Mouse (Mus musculus): ENCODE measurements around the gene Actn4. TPM values are rescaled to one million over a fixed set of nuclear protein-coding genes. Genes with fewer than 3 reads are reported as not detected.
A peak's percentile ranks its signal among the peaks of the same experiment; 100 is the strongest.

The Actn4 gene
- total and polyA plus RNA-seq, 2 experiments from 2014 or later: 120 to 171 TPM

GRCm38 (mm10) chr7:28859953-28860352, 102.2 kb downstream of the Actn4 start:
- no peaks in the 10 kb centered on the region for H3K27me3 ChIP-seq (ENCODE audit: control insufficient read depth, insufficient read depth, low read length)
- no peak overlapping the region for H3K9ac ChIP-seq (replicated peaks; ENCODE audit: low read depth, low read length)
- TF ChIP-seq CTCF (IDR thresholded peaks at IDR 0.05; ENCODE audit: low read depth): no peak
- ATAC-seq (ENCODE audit: insufficient read depth, low read depth) (no peak), DNase-seq (ENCODE audit: low spot score) (no peak)
- no peak overlapping the region for H3K27ac ChIP-seq (ENCODE audit: low read depth)
- no peaks in the 10 kb centered on the region for H3K36me3 ChIP-seq (replicated peaks; ENCODE audit: control insufficient read depth, insufficient read depth, low read length)
- peaks cover 4% of the 10 kb centered on the region; the same call in 1 of the 2 replicates for H3K9me3 ChIP-seq (replicated peaks; ENCODE audit: control insufficient read depth, low read length)
- no peak overlapping the region for H3K4me2 ChIP-seq (ENCODE audit: low read depth, low read length)
- H3K4me3 ChIP-seq (ENCODE audit: low read depth, low read length): no peak overlapping the region
- H3K4me1 ChIP-seq (ENCODE audit: control insufficient read depth, insufficient read depth): peaks cover 5% of the 10 kb centered on the region; the same call in 1 of the 2 replicates
- 85% methylated on average over 2 of the region's 2 CpGs for WGBS

- Histone ChIP-seq H3K4me1 (ENCODE audit: control insufficient read depth, insufficient read depth) (no peaks in the 10 kb centered on the region), H3K27ac (ENCODE audit: low read depth) (no peak overlapping the region), H3K9ac (replicated peaks; ENCODE audit: low read depth, low read length) (no peak overlapping the region), H3K27me3 (ENCODE audit: control insufficient read depth, insufficient read depth, low read length) (no peaks in the 10 kb centered on the region), H3K4me2 (ENCODE audit: low read depth, low read length) (no peak overlapping the region), H3K9me3 (replicated peaks; ENCODE audit: control insufficient read depth, low read length) (no peaks in the 10 kb centered on the region), H3K4me3 (ENCODE audit: low read depth, low read length) (no peak overlapping the region), H3K36me3 (replicated peaks; ENCODE audit: control insufficient read depth, insufficient read depth, low read length) (no peaks in the 10 kb centered on the region)
- WGBS: 68% methylated on average over 4 of the region's 4 CpGs
- no peak for TF ChIP-seq CTCF (IDR thresholded peaks at IDR 0.05; ENCODE audit: low read depth)
- no peak for TF ChIP-seq EP300 (IDR thresholded peaks at IDR 0.05; ENCODE audit: low read depth)
- no peak for DNase-seq (ENCODE audit: low spot score)
- no peak for ATAC-seq (ENCODE audit: insufficient read depth, low read depth)
Measured at GRCm38 (mm10) chr7:28850642-28851041, 111.5 kb downstream of the Actn4 start.

- Histone ChIP-seq H3K27me3 (ENCODE audit: control insufficient read depth, insufficient read depth, low read length) (no peaks in the 10 kb centered on the region), H3K9me3 (replicated peaks; ENCODE audit: control insufficient read depth, low read length) (no peaks in the 10 kb centered on the region), H3K4me3 (ENCODE audit: low read depth, low read length) (no peak overlapping the region), H3K36me3 (replicated peaks; ENCODE audit: control insufficient read depth, insufficient read depth, low read length) (no peaks in the 10 kb centered on the region), H3K27ac (ENCODE audit: low read depth) (no peak overlapping the region), H3K4me1 (ENCODE audit: control insufficient read depth, insufficient read depth) (no peaks in the 10 kb centered on the region), H3K4me2 (ENCODE audit: low read depth, low read length) (no peak overlapping the region), H3K9ac (replicated peaks; ENCODE audit: low read depth, low read length) (no peak overlapping the region)
- TF ChIP-seq CTCF (IDR thresholded peaks at IDR 0.05; ENCODE audit: low read depth) (no peak), EP300 (IDR thresholded peaks at IDR 0.05; ENCODE audit: low read depth) (no peak)
- DNase-seq (ENCODE audit: low spot score) (no peak), ATAC-seq (ENCODE audit: insufficient read depth, low read depth) (peak; percentile 24; the same call in 1 of the 2 replicates)
- WGBS: 17% methylated on average over 1 of the region's 1 CpGs
Measured at GRCm38 (mm10) chr7:28849700-28850236, 112.4 kb downstream of the Actn4 start.

GRCm38 (mm10) chr7:28847273-28847672, 114.9 kb downstream of the Actn4 start:
- no peak for ATAC-seq (ENCODE audit: insufficient read depth, low read depth)
- no peaks in the 10 kb centered on the region for H3K9me3 ChIP-seq (replicated peaks; ENCODE audit: control insufficient read depth, low read length)

More at GRCm38 (mm10) chr7:28847273-28847672, 114.9 kb downstream of the Actn4 start:
- DNase-seq (ENCODE audit: low spot score): no peak
- Histone ChIP-seq H3K36me3 (replicated peaks; ENCODE audit: control insufficient read depth, insufficient read depth, low read length) (no peaks in the 10 kb centered on the region), H3K27ac (ENCODE audit: low read depth) (no peak overlapping the region), H3K4me2 (ENCODE audit: low read depth, low read length) (no peak overlapping the region), H3K4me3 (ENCODE audit: low read depth, low read length) (no peak overlapping the region), H3K27me3 (ENCODE audit: control insufficient read depth, insufficient read depth, low read length) (no peaks in the 10 kb centered on the region), H3K9ac (replicated peaks; ENCODE audit: low read depth, low read length) (no peak overlapping the region), H3K4me1 (ENCODE audit: control insufficient read depth, insufficient read depth) (no peaks in the 10 kb centered on the region)
- 79% methylated on average over 1 of the region's 1 CpGs for WGBS
- TF ChIP-seq CTCF (IDR thresholded peaks at IDR 0.05; ENCODE audit: low read depth) (no peak), EP300 (IDR thresholded peaks at IDR 0.05; ENCODE audit: low read depth) (no peak)

Other genes starting within 250 kb of the Actn4 start
- gene Fbxo17, start 245.5 kb downstream of the Actn4 start, total RNA-seq (2014; rRNA removed; ENCODE audit: low replicate concordance): 4.7 and 7.8 TPM in 2 replicates
- gene Fbxo17, start 245.5 kb downstream of the Actn4 start, polyA plus RNA-seq (2015; fragmentation: Nextera tagmentation; extraction: Ambion mirVana): 4.5 and 5.1 TPM in 2 replicates
- gene Mrps12, start 220.5 kb downstream of the Actn4 start, total RNA-seq (2014; rRNA removed; ENCODE audit: low replicate concordance): 73.9 and 95.4 TPM in 2 replicates
- gene Mrps12, start 220.5 kb downstream of the Actn4 start, polyA plus RNA-seq (2015; fragmentation: Nextera tagmentation; extraction: Ambion mirVana): 133 and 134 TPM in 2 replicates
- 22.6 and 33.4 TPM in 2 replicates for gene Sars2, start 220.3 kb downstream of the Actn4 start, total RNA-seq (2014; rRNA removed; ENCODE audit: low replicate concordance)
- gene Sars2, start 220.3 kb downstream of the Actn4 start, polyA plus RNA-seq (2015; fragmentation: Nextera tagmentation; extraction: Ambion mirVana): 15.8 and 17.0 TPM in 2 replicates
- not detected in 2 replicates for gene Ccer2, start 206.2 kb downstream of the Actn4 start, total RNA-seq (2014; rRNA removed; ENCODE audit: low replicate concordance)
- gene Ccer2, start 206.2 kb downstream of the Actn4 start, polyA plus RNA-seq (2015; fragmentation: Nextera tagmentation; extraction: Ambion mirVana): not detected in 2 replicates
- 44.7 and 53.0 TPM in 2 replicates for gene Sirt2, start 195.6 kb downstream of the Actn4 start, total RNA-seq (2014; rRNA removed; ENCODE audit: low replicate concordance)
- 60.6 and 61.0 TPM in 2 replicates for gene Sirt2, start 195.6 kb downstream of the Actn4 start, polyA plus RNA-seq (2015; fragmentation: Nextera tagmentation; extraction: Ambion mirVana)
- 3.5 and 16.1 TPM in 2 replicates for gene Nfkbib, start 194.8 kb downstream of the Actn4 start, total RNA-seq (2014; rRNA removed; ENCODE audit: low replicate concordance)
- 25.7 and 26.7 TPM in 2 replicates for gene Nfkbib, start 194.8 kb downstream of the Actn4 start, polyA plus RNA-seq (2015; fragmentation: Nextera tagmentation; extraction: Ambion mirVana)
- 2.1 and 2.7 TPM in 2 replicates for gene Rinl, start 173.4 kb downstream of the Actn4 start, total RNA-seq (2014; rRNA removed; ENCODE audit: low replicate concordance)
- gene Rinl, start 173.4 kb downstream of the Actn4 start, polyA plus RNA-seq (2015; fragmentation: Nextera tagmentation; extraction: Ambion mirVana): 2.3 and 2.4 TPM in 2 replicates
- gene Hnrnpl, start 153.8 kb downstream of the Actn4 start, total RNA-seq (2014; rRNA removed; ENCODE audit: low replicate concordance): 259 and 275 TPM in 2 replicates
- gene Hnrnpl, start 153.8 kb downstream of the Actn4 start, polyA plus RNA-seq (2015; fragmentation: Nextera tagmentation; extraction: Ambion mirVana): 149 and 171 TPM in 2 replicates
- 483 and 823 TPM in 2 replicates for gene Ech1, start 137.1 kb downstream of the Actn4 start, total RNA-seq (2014; rRNA removed; ENCODE audit: low replicate concordance)
- 806 and 928 TPM in 2 replicates for gene Ech1, start 137.1 kb downstream of the Actn4 start, polyA plus RNA-seq (2015; fragmentation: Nextera tagmentation; extraction: Ambion mirVana)
- gene Lgals4, start 128.5 kb downstream of the Actn4 start, total RNA-seq (2014; rRNA removed; ENCODE audit: low replicate concordance): 2.3 and 24.1 TPM in 2 replicates
- gene Lgals4, start 128.5 kb downstream of the Actn4 start, polyA plus RNA-seq (2015; fragmentation: Nextera tagmentation; extraction: Ambion mirVana): 30.9 and 36.0 TPM in 2 replicates
- gene Lgals7, start 98.5 kb downstream of the Actn4 start, total RNA-seq (2014; rRNA removed; ENCODE audit: low replicate concordance): 5.0 TPM in 1 of 2 replicates, not detected in the other
- 2.2 and 3.9 TPM in 2 replicates for gene Lgals7, start 98.5 kb downstream of the Actn4 start, polyA plus RNA-seq (2015; fragmentation: Nextera tagmentation; extraction: Ambion mirVana)
- gene Capn12, start 80.9 kb downstream of the Actn4 start, total RNA-seq (2014; rRNA removed; ENCODE audit: low replicate concordance): not detected in 2 replicates
- 0.26 TPM in 2 replicates for gene Capn12, start 80.9 kb downstream of the Actn4 start, polyA plus RNA-seq (2015; fragmentation: Nextera tagmentation; extraction: Ambion mirVana)
- gene Eif3k, start 19.5 kb upstream of the Actn4 start, total RNA-seq (2014; rRNA removed; ENCODE audit: low replicate concordance): 366 and 476 TPM in 2 replicates
- 261 and 264 TPM in 2 replicates for gene Eif3k, start 19.5 kb upstream of the Actn4 start, polyA plus RNA-seq (2015; fragmentation: Nextera tagmentation; extraction: Ambion mirVana)
- gene Map4k1, start 19.7 kb upstream of the Actn4 start, total RNA-seq (2014; rRNA removed; ENCODE audit: low replicate concordance): 0.15 TPM in 1 of 2 replicates, not detected in the other
- 1.4 and 1.8 TPM in 2 replicates for gene Map4k1, start 19.7 kb upstream of the Actn4 start, polyA plus RNA-seq (2015; fragmentation: Nextera tagmentation; extraction: Ambion mirVana)
- 0.08 and 0.15 TPM in 2 replicates for gene Ryr1, start 162.8 kb upstream of the Actn4 start, total RNA-seq (2014; rRNA removed; ENCODE audit: low replicate concordance)
- gene Ryr1, start 162.8 kb upstream of the Actn4 start, polyA plus RNA-seq (2015; fragmentation: Nextera tagmentation; extraction: Ambion mirVana): 0.04 TPM in 1 of 2 replicates, not detected in the other
- 0.19 and 1.9 TPM in 2 replicates for gene Rasgrp4, start 172.5 kb upstream of the Actn4 start, total RNA-seq (2014; rRNA removed; ENCODE audit: low replicate concordance)
- gene Rasgrp4, start 172.5 kb upstream of the Actn4 start, polyA plus RNA-seq (2015; fragmentation: Nextera tagmentation; extraction: Ambion mirVana): 0.18 and 0.79 TPM in 2 replicates
- gene Fam98c, start 193.9 kb upstream of the Actn4 start, total RNA-seq (2014; rRNA removed; ENCODE audit: low replicate concordance): 24.5 and 28.1 TPM in 2 replicates
- gene Fam98c, start 193.9 kb upstream of the Actn4 start, polyA plus RNA-seq (2015; fragmentation: Nextera tagmentation; extraction: Ambion mirVana): 23.1 and 23.2 TPM in 2 replicates
- 0.23 TPM in 1 of 2 replicates, not detected in the other for gene Ggn, start 207.9 kb upstream of the Actn4 start, total RNA-seq (2014; rRNA removed; ENCODE audit: low replicate concordance)
- gene Ggn, start 207.9 kb upstream of the Actn4 start, polyA plus RNA-seq (2015; fragmentation: Nextera tagmentation; extraction: Ambion mirVana): 0.14 and 0.26 TPM in 2 replicates
- gene Spred3, start 208.1 kb upstream of the Actn4 start, total RNA-seq (2014; rRNA removed; ENCODE audit: low replicate concordance): 2.7 and 4.7 TPM in 2 replicates
- gene Spred3, start 208.1 kb upstream of the Actn4 start, polyA plus RNA-seq (2015; fragmentation: Nextera tagmentation; extraction: Ambion mirVana): 0.80 and 1.00 TPM in 2 replicates
- 296 and 383 TPM in 2 replicates for gene Psmd8, start 218.4 kb upstream of the Actn4 start, total RNA-seq (2014; rRNA removed; ENCODE audit: low replicate concordance)
- gene Psmd8, start 218.4 kb upstream of the Actn4 start, polyA plus RNA-seq (2015; fragmentation: Nextera tagmentation; extraction: Ambion mirVana): 250 and 255 TPM in 2 replicates

Data from heart, postnatal 0 days (tissue).